Mouse (Mus musculus) kidney, embryonic 14.5 days (tissue): ENCODE measurements around the gene Kcna1. TPM values are rescaled to one million over a fixed set of nuclear protein-coding genes. Genes with fewer than 3 reads are reported as not detected.

Source experiments
- polyA plus RNA-seq: library from polyadenylated mRNA; unstranded; fragments of >200 nt; fragmentation: Nextera tagmentation; extraction: Ambion mirVana; gene quantifications from 2 replicates; pipeline ENCODE4 v1.2.1, GENCODE M21; 2014

Gene Kcna1
- polyA plus RNA-seq, 1 experiment from 2014 or later = 0.30 TPM

Other genes starting within 250 kb of the Kcna1 start
- gene Kcna5, start 111.0 kb downstream of the Kcna1 start, polyA plus RNA-seq = 1.7 and 4.2 TPM in 2 replicates
- gene Kcna6, start 94.3 kb upstream of the Kcna1 start, polyA plus RNA-seq = 1.3 and 2.5 TPM in 2 replicates
- gene Ndufa9, start 202.8 kb upstream of the Kcna1 start, polyA plus RNA-seq = 203 and 210 TPM in 2 replicates
- gene Akap3, start 206.7 kb upstream of the Kcna1 start, polyA plus RNA-seq = 0.16 TPM in 1 of 2 replicates, not detected in the other